8 mouse cellular contexts compared by ENCODE assay signal in the genomic region with DNA sequence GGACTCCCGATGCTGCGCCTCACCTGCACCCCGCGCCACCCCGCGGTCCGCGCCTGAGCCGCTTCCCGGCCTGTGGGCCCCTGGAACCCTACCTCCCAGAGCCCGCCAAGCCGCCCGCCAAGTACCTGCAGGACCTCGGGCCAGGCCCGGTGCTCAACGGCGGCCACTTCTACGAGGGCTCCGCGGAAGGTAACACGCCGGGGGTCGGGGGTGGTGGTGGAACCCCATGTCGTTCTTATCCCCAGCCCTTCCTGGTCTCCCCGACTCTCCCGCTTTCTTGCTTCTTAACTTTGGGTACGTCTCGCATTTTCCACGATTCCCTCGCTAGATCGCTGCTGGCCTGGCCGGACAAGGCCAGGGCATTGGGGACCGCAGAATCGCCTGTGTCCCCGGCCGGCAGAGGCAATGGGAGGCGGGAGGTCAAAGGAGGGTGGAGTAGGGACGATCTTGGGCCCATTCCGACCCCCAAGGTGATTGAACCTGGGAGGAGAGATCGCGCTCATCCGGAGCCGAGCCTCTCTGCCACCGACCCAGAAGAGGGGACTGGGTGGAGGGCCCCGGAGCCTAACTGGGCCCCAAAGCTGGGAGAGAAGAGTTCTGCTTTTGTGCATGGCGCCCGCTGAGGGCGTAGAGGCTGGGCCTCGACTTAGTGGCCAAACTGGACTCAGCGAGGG. TPM values are rescaled to one million over a fixed set of nuclear protein-coding genes. Genes with fewer than 3 reads are reported as not detected.
DNase-seq lines count a peak whose midpoint lies in the region; ATAC-seq and TF ChIP-seq lines count a peak whose summit lies in the region.

No protein-coding gene starts in this region.

- H3K4me1 ChIP-seq in spleen, adult 2 months (ENCODE audit: control insufficient read depth, insufficient read depth, insufficient read length), result peaks cover 7% of the 10 kb centered on the region
- H3K4me1 ChIP-seq in forebrain, postnatal 0 days (ENCODE audit: insufficient read depth), result peaks cover 6% of the 10 kb centered on the region; the same call in 1 of the 2 replicates
- H3K4me1 ChIP-seq in limb, embryonic 15.5 days, result peaks cover 42% of the 10 kb centered on the region
- 0 out of 2 replicates have a peak, but pooled peaks cover 3% of the 10 kb centered on the region for H3K4me1 ChIP-seq in stomach, embryonic 14.5 days (ENCODE audit: control insufficient read depth, insufficient read depth, low read length)
- no peaks in the 10 kb centered on the region for H3K4me1 ChIP-seq in thymus, adult 2 months (replicated peaks; ENCODE audit: control insufficient read depth, insufficient read depth, low read length)

- TF ChIP-seq CTCF in spleen, adult 2 months (IDR thresholded peaks at IDR 0.05; ENCODE audit: extremely low read depth, insufficient read depth, insufficient read length, insufficient replicate concordance), result no peak
- TF ChIP-seq CTCF in forebrain, postnatal 0 days (IDR thresholded peaks at IDR 0.05; ENCODE audit: low read depth), result no peak
- no peak for TF ChIP-seq CTCF in thymus, adult 2 months (IDR thresholded peaks at IDR 0.05; ENCODE audit: borderline replicate concordance, control insufficient read depth, extremely low read depth, insufficient read depth, low read length, poor library complexity)

- WGBS in spleen, adult 2 months, result 4% methylated on average over 50 of the region's 50 CpGs
- WGBS in forebrain, postnatal 0 days, result under 1% methylated on average over 49 of the region's 50 CpGs
- 2% methylated on average over 49 of the region's 50 CpGs for WGBS in limb, embryonic 15.5 days
- WGBS in stomach, embryonic 14.5 days, result under 1% methylated on average over 48 of the region's 50 CpGs
- 5% methylated on average over 50 of the region's 50 CpGs for WGBS in thymus, adult 2 months

- peaks cover 30% of the 10 kb centered on the region for H3K27me3 ChIP-seq in spleen, adult 2 months (ENCODE audit: control insufficient read depth, insufficient read depth, low read length)
- peaks cover 67% of the 10 kb centered on the region for H3K27me3 ChIP-seq in forebrain, postnatal 0 days (ENCODE audit: insufficient read depth, low read length)
- H3K27me3 ChIP-seq in limb, embryonic 15.5 days, result peaks cover 76% of the 10 kb centered on the region
- peaks cover 68% of the 10 kb centered on the region for H3K27me3 ChIP-seq in stomach, embryonic 14.5 days (ENCODE audit: control insufficient read depth, insufficient read depth, low read length)
- H3K27me3 ChIP-seq in thymus, adult 2 months (ENCODE audit: control insufficient read depth, insufficient read depth, low read length), result peaks cover 18% of the 10 kb centered on the region

- no peaks in the 10 kb centered on the region for H3K9me3 ChIP-seq in forebrain, postnatal 0 days (ENCODE audit: low read length)
- no peaks in the 10 kb centered on the region for H3K9me3 ChIP-seq in limb, embryonic 15.5 days
- no peaks in the 10 kb centered on the region for H3K9me3 ChIP-seq in stomach, embryonic 14.5 days (ENCODE audit: control insufficient read depth, low read depth, low read length)

- no peak overlapping the region for H3K9ac ChIP-seq in forebrain, postnatal 0 days
- H3K9ac ChIP-seq in limb, embryonic 15.5 days, result peak overlapping the region; percentile 31
- H3K9ac ChIP-seq in stomach, embryonic 14.5 days (replicated peaks; ENCODE audit: low read depth, low read length), result no peak overlapping the region

- no peaks in the 10 kb centered on the region for H3K36me3 ChIP-seq in spleen, adult 2 months (ENCODE audit: control insufficient read depth, insufficient read depth, low read length)
- no peaks in the 10 kb centered on the region for H3K36me3 ChIP-seq in forebrain, postnatal 0 days (ENCODE audit: insufficient read depth)
- no peaks in the 10 kb centered on the region for H3K36me3 ChIP-seq in limb, embryonic 15.5 days
- H3K36me3 ChIP-seq in stomach, embryonic 14.5 days (ENCODE audit: control insufficient read depth, insufficient read depth, low read length), result no peaks in the 10 kb centered on the region
- no peaks in the 10 kb centered on the region for H3K36me3 ChIP-seq in thymus, adult 2 months (ENCODE audit: control insufficient read depth, insufficient read depth, low read length)

- peak overlapping the region; percentile 5; the same call in 1 of the 2 replicates for H3K4me3 ChIP-seq in spleen, adult 2 months (ENCODE audit: extremely low read depth, insufficient read depth, insufficient read length)
- peak overlapping the region; percentile 28 for H3K4me3 ChIP-seq in forebrain, postnatal 0 days (ENCODE audit: low read depth, low read length)
- peak overlapping the region; percentile 52 for H3K4me3 ChIP-seq in limb, embryonic 15.5 days
- H3K4me3 ChIP-seq in stomach, embryonic 14.5 days (ENCODE audit: low read depth, low read length), result peak overlapping the region; percentile 31
- no peak overlapping the region for H3K4me3 ChIP-seq in thymus, adult 2 months (ENCODE audit: control insufficient read depth, insufficient read depth, low read length)

- no peak overlapping the region for H3K27ac ChIP-seq in spleen, adult 2 months (ENCODE audit: insufficient read depth, low read length)
- no peak overlapping the region for H3K27ac ChIP-seq in forebrain, postnatal 0 days (ENCODE audit: low read depth, low read length)
- no peak overlapping the region for H3K27ac ChIP-seq in limb, embryonic 15.5 days
- H3K27ac ChIP-seq in stomach, embryonic 14.5 days (ENCODE audit: low read length), result no peak overlapping the region
- H3K27ac ChIP-seq in thymus, adult 2 months (ENCODE audit: control insufficient read depth, insufficient read depth, low read length), result no peak overlapping the region

- no peak for TF ChIP-seq POLR2A in spleen, adult 2 months (IDR thresholded peaks at IDR 0.05; ENCODE audit: low read depth, low read length)
- TF ChIP-seq POLR2A in thymus, adult 2 months (IDR thresholded peaks at IDR 0.05; ENCODE audit: control insufficient read depth, extremely low read depth, insufficient read depth, low read length, poor library complexity), result no peak

- peak overlapping the region; percentile 47 for H3K4me2 ChIP-seq in forebrain, postnatal 0 days (ENCODE audit: low read depth)
- H3K4me2 ChIP-seq in limb, embryonic 15.5 days, result peak overlapping the region; percentile 88
- H3K4me2 ChIP-seq in stomach, embryonic 14.5 days (replicated peaks; ENCODE audit: low read depth, low read length), result peak overlapping the region; percentile 64

- ATAC-seq in forebrain, postnatal 0 days, result no peak; the same call in 1 of the 2 replicates
- ATAC-seq in limb, embryonic 15.5 days (ENCODE audit: insufficient number of reproducible peaks, low FRiP score, low TSS enrichment, low read depth), result no peak
- peak; percentile 35; the same call in 1 of the 2 replicates for ATAC-seq in stomach, embryonic 14.5 days (ENCODE audit: insufficient number of reproducible peaks, insufficient read depth, low FRiP score, low read depth)

- DNase-seq in spleen, adult 2 months (ENCODE audit: low read depth in 1 of 2, low spot score in 2 of 2), result no peak
- no peak for DNase-seq in spleen, adult 18-20 months
- DNase-seq in forebrain, postnatal 0 days, result no peak
- no peak for DNase-seq in urinary bladder, postnatal 4 days (ENCODE audit: low spot score in 2 of 2)
- DNase-seq in thymus, adult 2 months, result no peak
- DNase-seq in adrenal gland, postnatal 10 days, result no peak

RNA-seq across cellular contexts. Expression of gene Alx3, which starts 0.6 kb away (rescaled TPM):
- not detected in 2 replicates for polyA plus RNA-seq in spleen, adult 2 months (2012; rRNA removed)
- 2.2 and 3.3 TPM in 2 replicates for total RNA-seq in forebrain, postnatal 0 days (2014; rRNA removed)
- polyA plus RNA-seq in forebrain, postnatal 0 days (2015; fragmentation: Nextera tagmentation; extraction: Ambion mirVana), result 3.7 and 5.2 TPM in 2 replicates
- 10.4 and 10.5 TPM in 2 replicates for polyA plus RNA-seq in limb, embryonic 15.5 days (2015; fragmentation: Nextera tagmentation; extraction: Ambion mirVana)
- not detected in 2 replicates for polyA plus RNA-seq in stomach, embryonic 14.5 days (2014; fragmentation: Nextera tagmentation; extraction: Ambion mirVana)
- polyA plus RNA-seq in thymus, adult 2 months (2012; rRNA removed), result 0.20 and 0.27 TPM in 2 replicates
- not detected for total RNA-seq in adrenal gland, postnatal 10 days (2021)

RNA-seq across cellular contexts. Expression of gene Gm10961, which starts 35.7 kb away (rescaled TPM):
- polyA plus RNA-seq in spleen, adult 2 months (2012; rRNA removed), result not detected in 2 replicates
- total RNA-seq in forebrain, postnatal 0 days (2014; rRNA removed), result not detected in 2 replicates
- not detected in 2 replicates for polyA plus RNA-seq in forebrain, postnatal 0 days (2015; fragmentation: Nextera tagmentation; extraction: Ambion mirVana)
- not detected in 2 replicates for polyA plus RNA-seq in limb, embryonic 15.5 days (2015; fragmentation: Nextera tagmentation; extraction: Ambion mirVana)
- not detected in 2 replicates for polyA plus RNA-seq in stomach, embryonic 14.5 days (2014; fragmentation: Nextera tagmentation; extraction: Ambion mirVana)
- not detected in 2 replicates for polyA plus RNA-seq in thymus, adult 2 months (2012; rRNA removed)
- not detected for total RNA-seq in adrenal gland, postnatal 10 days (2021)

RNA-seq across cellular contexts. Expression of gene Strip1, which starts 36.1 kb away (rescaled TPM):
- polyA plus RNA-seq in spleen, adult 2 months (2012; rRNA removed), result 36.0 and 45.6 TPM in 2 replicates
- total RNA-seq in forebrain, postnatal 0 days (2014; rRNA removed), result 115 and 135 TPM in 2 replicates
- polyA plus RNA-seq in forebrain, postnatal 0 days (2015; fragmentation: Nextera tagmentation; extraction: Ambion mirVana), result 92.6 and 108 TPM in 2 replicates
- 47.5 and 55.8 TPM in 2 replicates for polyA plus RNA-seq in limb, embryonic 15.5 days (2015; fragmentation: Nextera tagmentation; extraction: Ambion mirVana)
- polyA plus RNA-seq in stomach, embryonic 14.5 days (2014; fragmentation: Nextera tagmentation; extraction: Ambion mirVana), result 50.2 TPM in 2 replicates
- 75.7 and 86.7 TPM in 2 replicates for polyA plus RNA-seq in thymus, adult 2 months (2012; rRNA removed)
- total RNA-seq in adrenal gland, postnatal 10 days (2021), result 10 to 100 TPM; 30.2 to 36.4 TPM

RNA-seq across cellular contexts. Expression of gene Ubl4b, which starts 40.5 kb away (rescaled TPM):
- polyA plus RNA-seq in spleen, adult 2 months (2012; rRNA removed), result not detected in 2 replicates
- 0.23 TPM in 1 of 2 replicates, not detected in the other for total RNA-seq in forebrain, postnatal 0 days (2014; rRNA removed)
- not detected in 2 replicates for polyA plus RNA-seq in forebrain, postnatal 0 days (2015; fragmentation: Nextera tagmentation; extraction: Ambion mirVana)
- polyA plus RNA-seq in limb, embryonic 15.5 days (2015; fragmentation: Nextera tagmentation; extraction: Ambion mirVana), result 0.16 TPM in 1 of 2 replicates, not detected in the other
- not detected in 2 replicates for polyA plus RNA-seq in stomach, embryonic 14.5 days (2014; fragmentation: Nextera tagmentation; extraction: Ambion mirVana)
- polyA plus RNA-seq in thymus, adult 2 months (2012; rRNA removed), result 0.07 and 0.09 TPM in 2 replicates
- not detected for total RNA-seq in adrenal gland, postnatal 10 days (2021)
